Mouse (Mus musculus) heart, adult 2 months (tissue): ENCODE measurements around the gene Fam129b. TPM values are rescaled to one million over a fixed set of nuclear protein-coding genes. Genes with fewer than 3 reads are reported as not detected.
A peak's percentile ranks its signal among the peaks of the same experiment; 100 is the strongest.

Source experiments
- DNase-seq, 2 experiments: peaks; one replicate each; pipeline ENCODE4 v3.0.0; 2021
- H3K27ac ChIP-seq: fragments of 200-600 bp; 2 replicates; pipeline ENCODE4 v1.8.1; 2022
- H3K27me3 ChIP-seq: fragments of 200-500 bp; 2 replicates; pipeline ENCODE4 v1.6.1; 2012; ENCODE audit warnings: mild to moderate bottlenecking, low read length, inconsistent platforms, mixed read lengths; ENCODE audit not compliant: control insufficient read depth, insufficient read depth
- H3K36me3 ChIP-seq: fragments of 200-500 bp; 2 replicates; pipeline ENCODE4 v1.6.1; 2012; ENCODE audit warnings: low read length, inconsistent platforms; ENCODE audit not compliant: control insufficient read depth, insufficient read depth
- H3K4me1 ChIP-seq: fragments of 200-500 bp; 2 replicates; pipeline ENCODE4 v1.6.1; 2011; ENCODE audit warnings: low read length; ENCODE audit not compliant: control insufficient read depth, insufficient read depth
- H3K4me3 ChIP-seq: fragments of 200-600 bp; 2 replicates; pipeline ENCODE4 v1.8.1; 2022
- H3K79me2 ChIP-seq: fragments of 200-500 bp; replicated peaks from 2 replicates; pipeline ENCODE4 v1.6.1; 2012; ENCODE audit warnings: mild to moderate bottlenecking, inconsistent platforms, low read length, moderate library complexity, mixed read lengths; ENCODE audit not compliant: control insufficient read depth, insufficient read depth
- H3K9ac ChIP-seq: fragments of 200-500 bp; 2 replicates; pipeline ENCODE4 v1.6.1; 2012; ENCODE audit warnings: low read depth, mild to moderate bottlenecking, control low read depth, inconsistent platforms, low read length, mixed read lengths
- CTCF ChIP-seq: fragments of 200-600 bp; IDR thresholded peaks from 2 replicates; pipeline ENCODE4 v1.8.1; 2022; ENCODE audit warnings: antibody characterized with exemption, mild to moderate bottlenecking, moderate library complexity
- EP300 ChIP-seq: fragments of 200-500 bp; IDR thresholded peaks from 2 replicates; pipeline ENCODE4 v1.6.1; 2011; ENCODE audit warnings: low read depth, low read length, control low read depth; ENCODE audit not compliant: insufficient read depth
- POLR2A ChIP-seq: fragments of 200-500 bp; IDR thresholded peaks from 2 replicates; pipeline ENCODE4 v1.6.1; 2011; ENCODE audit warnings: mild to moderate bottlenecking, low read depth, low read length, control low read depth; ENCODE audit not compliant: insufficient read depth
- WGBS: fragments of 180-500 bp; shearing (Covaris S2); methylation state at CpG from one replicate; pipeline ENCODE4 v1.1.7; 2018; 5-methylcytosine and 5-hydroxymethylcytosine counted together
- intact Hi-C: fragments of 180-260 bp; cut with DNase I; formaldehyde crosslinking; loops from one replicate; pipeline ENCODE4 v1.15.1; 2025
- long read RNA-seq: library from polyadenylated mRNA; stranded (forward); transcript quantifications from one replicate; pipeline ENCODE4 v2.0.0, GENCODE M21; 2021
- polyA plus RNA-seq: library from polyadenylated mRNA; depleted of rRNA; stranded (reverse); fragments of >200 nt; gene quantifications from 2 replicates; pipeline ENCODE4 v1.2.3, GENCODE M21; 2012; rRNA removed
- total RNA-seq, 2 experiments: library from RNA; stranded (reverse); gene quantifications; 2 replicates each; pipeline ENCODE4 v1.2.3; 2021

Gene Fam129b
- 10 to 100 TPM; 19.5 to 20.0 TPM for total RNA-seq
- 21.0 and 21.5 TPM in 2 replicates for polyA plus RNA-seq
- long read RNA-seq, transcript Fam129b-201 (14 exons, 3,714 nt): major isoform, 12 of 17 reads
- long read RNA-seq, partial matches to known transcripts: 1 of 17 reads
- long read RNA-seq, other reads (novel, unspliced or antisense): 4 of 17 reads

DNA sequence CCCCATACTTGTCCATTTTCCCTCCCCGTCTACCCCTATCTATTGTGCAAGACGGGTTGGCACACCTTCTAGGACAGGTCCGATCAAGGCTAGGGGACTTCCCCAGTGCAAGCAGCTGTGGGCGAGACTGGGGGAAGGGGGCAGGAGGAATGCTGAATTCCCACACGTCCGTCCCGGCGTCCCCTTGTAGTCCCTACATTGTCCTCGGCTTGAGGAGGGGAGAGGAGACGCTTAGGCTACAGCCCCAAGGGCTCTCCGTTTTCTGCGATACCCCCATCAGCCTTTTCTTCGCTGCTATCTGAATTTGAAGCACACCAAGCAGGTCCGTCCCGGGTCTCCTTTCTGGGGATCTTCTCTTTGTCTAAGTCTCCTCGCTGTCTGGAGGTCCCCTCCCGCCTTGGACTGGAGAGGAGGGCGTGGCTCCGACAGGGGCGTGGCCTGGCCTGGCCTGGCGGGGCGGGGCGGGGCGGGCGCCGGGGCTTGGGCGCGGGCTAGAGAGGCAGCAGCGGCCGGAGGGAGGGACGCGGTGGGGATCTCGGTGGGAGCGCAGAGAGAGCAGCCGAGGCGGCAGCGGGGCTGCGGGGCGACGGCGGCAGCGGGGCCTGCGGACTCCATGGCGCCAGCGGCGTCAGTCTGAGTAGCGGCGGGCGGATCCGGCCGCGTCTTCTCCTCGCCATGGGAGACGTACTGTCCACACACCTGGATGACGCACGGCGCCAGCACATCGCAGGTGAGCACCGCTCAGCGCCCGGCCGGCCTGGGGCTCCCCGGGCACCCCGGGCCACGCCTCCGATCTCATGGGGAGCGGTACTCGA is at the start of gene Fam129b:
Fam129b (plus strand) TSS at position 440 of the 815 bp plus-strand sequence.
- Histone ChIP-seq H3K27me3 (no peaks in the 10 kb centered on the region), H3K27ac (peak within 1 kb of the TSS; percentile 83), H3K9ac (peak within 1 kb of the TSS; percentile 88), H3K79me2 (peaks cover 1% of the 10 kb centered on the region; the same call in 1 of the 2 replicates), H3K36me3 (no peaks in the 10 kb centered on the region), H3K4me3 (peak within 1 kb of the TSS; percentile 95), H3K4me1 (peaks cover 18% of the 10 kb centered on the region)
- intact Hi-C loops: loop anchor here (2.0 kb wide), 1 partner anchor 37 kb away; no protein-coding TSS in a partner anchor
- TF ChIP-seq CTCF: no peak
- TF ChIP-seq POLR2A: peak; percentile 81
- 0 out of 2 replicates have a peak, but pooled peaks have one; percentile 29 for TF ChIP-seq EP300
- peak; percentile 89 to 92 for DNase-seq
- under 1% methylated on average over 67 of the region's 68 CpGs for WGBS

DNA sequence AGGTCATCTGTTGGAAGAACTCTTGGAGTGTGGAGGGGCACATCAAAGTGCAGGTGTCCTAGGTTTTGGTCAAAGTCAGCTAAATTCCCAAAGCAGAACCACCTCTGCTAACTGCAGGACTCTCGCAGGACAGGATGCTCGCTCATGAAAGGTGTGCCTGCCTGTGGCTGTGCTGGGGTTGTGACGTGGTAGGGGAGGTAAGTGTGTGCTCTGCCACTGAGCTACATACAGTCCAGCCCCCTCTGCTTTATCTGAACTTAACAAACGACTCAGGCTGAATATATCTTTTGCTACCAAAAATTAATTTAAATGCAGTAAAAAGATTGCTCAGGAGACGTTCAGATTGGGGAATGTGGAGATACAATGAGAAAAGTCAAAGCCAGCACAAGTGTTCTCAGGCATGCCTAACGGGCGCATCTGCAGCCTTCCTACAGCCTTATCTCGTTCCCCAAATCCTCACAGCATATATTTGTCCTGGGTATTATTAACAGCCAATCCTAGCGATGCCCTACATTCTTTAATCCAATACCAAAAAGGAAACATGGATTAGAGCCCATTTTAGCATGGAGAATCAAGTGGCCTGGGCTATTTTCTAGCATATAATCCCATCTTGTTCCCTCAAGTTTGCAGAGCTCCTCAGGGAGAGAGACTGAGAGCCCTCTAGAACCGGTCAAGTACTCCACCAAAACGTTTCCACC is 46.8 kb upstream of the Fam129b start:
- TF ChIP-seq POLR2A (no peak), CTCF (no peak), EP300 (no peak)
- Histone ChIP-seq H3K9ac (no peak overlapping the region), H3K4me3 (no peak overlapping the region), H3K27me3 (no peaks in the 10 kb centered on the region), H3K79me2 (no peaks in the 10 kb centered on the region; the same call in 1 of the 2 replicates), H3K27ac (no peak overlapping the region), H3K4me1 (peaks cover 8% of the 10 kb centered on the region), H3K36me3 (no peaks in the 10 kb centered on the region)
- intact Hi-C loops: no loop called here
- no peak for DNase-seq
- 59% methylated on average over 11 of the region's 11 CpGs for WGBS

DNA sequence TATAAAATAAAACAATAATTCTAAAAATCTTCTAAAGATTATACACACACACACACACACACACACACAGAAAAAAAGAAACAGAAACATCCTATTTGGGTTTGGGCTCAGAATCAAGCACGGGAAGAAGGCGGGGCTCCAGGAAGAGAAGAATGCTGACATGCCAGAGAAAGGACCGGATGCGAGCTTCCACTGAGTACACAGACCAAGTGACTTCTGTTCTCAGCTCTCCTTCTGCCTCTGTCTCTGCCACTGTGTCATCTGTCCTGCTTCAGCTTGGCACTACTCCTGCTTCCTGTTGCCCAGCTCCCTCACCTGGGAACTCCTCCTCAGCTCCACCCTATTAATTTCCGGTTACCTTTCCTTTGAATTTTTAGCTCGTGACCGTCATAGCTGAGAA is 41.4 kb upstream of the Fam129b start:
- Histone ChIP-seq H3K27me3 (no peaks in the 10 kb centered on the region), H3K9ac (peak overlapping the region; percentile 36; the same call in 1 of the 2 replicates), H3K27ac (peak overlapping the region; percentile 79), H3K4me1 (peaks cover 27% of the 10 kb centered on the region), H3K4me3 (peak overlapping the region; percentile 28; the same call in 1 of the 2 replicates), H3K79me2 (no peaks in the 10 kb centered on the region; the same call in 1 of the 2 replicates), H3K36me3 (no peaks in the 10 kb centered on the region)
- peak; percentile 65 to 78 for DNase-seq
- 28% methylated on average over 7 of the region's 7 CpGs for WGBS
- TF ChIP-seq POLR2A: 0 out of 2 replicates have a peak, but pooled peaks have one; percentile 40
- no peak for TF ChIP-seq CTCF
- TF ChIP-seq EP300: no peak
- intact Hi-C loops: no loop called here

DNA sequence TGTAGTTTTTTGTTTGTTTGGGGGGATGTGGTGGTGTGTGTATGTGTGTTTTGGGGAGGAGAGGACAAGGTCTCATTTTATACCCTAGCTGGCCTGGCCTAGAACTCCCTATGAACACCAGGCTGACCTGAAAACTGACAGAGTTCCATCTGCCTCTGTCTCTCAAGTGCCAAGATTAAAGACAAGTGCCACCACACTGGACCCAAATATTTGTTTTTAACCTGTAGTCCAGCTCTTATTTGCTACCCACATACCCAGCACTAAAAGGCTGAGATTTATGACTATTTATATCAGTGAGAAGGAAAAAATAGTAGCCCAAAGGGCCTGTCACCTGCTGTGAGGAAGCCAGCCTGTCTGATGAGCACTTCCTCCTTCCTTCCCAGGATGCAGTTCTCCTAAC is 40.3 kb upstream of the Fam129b start:
- Histone ChIP-seq H3K27ac (peak overlapping the region; percentile 38), H3K9ac (no peak overlapping the region), H3K4me3 (no peak overlapping the region), H3K79me2 (no peaks in the 10 kb centered on the region; the same call in 1 of the 2 replicates), H3K4me1 (peaks cover 26% of the 10 kb centered on the region), H3K36me3 (no peaks in the 10 kb centered on the region), H3K27me3 (no peaks in the 10 kb centered on the region)
- no peak for TF ChIP-seq CTCF
- TF ChIP-seq EP300: no peak
- no peak for TF ChIP-seq POLR2A
- intact Hi-C loops: no loop called here
- DNase-seq: no peak

DNA sequence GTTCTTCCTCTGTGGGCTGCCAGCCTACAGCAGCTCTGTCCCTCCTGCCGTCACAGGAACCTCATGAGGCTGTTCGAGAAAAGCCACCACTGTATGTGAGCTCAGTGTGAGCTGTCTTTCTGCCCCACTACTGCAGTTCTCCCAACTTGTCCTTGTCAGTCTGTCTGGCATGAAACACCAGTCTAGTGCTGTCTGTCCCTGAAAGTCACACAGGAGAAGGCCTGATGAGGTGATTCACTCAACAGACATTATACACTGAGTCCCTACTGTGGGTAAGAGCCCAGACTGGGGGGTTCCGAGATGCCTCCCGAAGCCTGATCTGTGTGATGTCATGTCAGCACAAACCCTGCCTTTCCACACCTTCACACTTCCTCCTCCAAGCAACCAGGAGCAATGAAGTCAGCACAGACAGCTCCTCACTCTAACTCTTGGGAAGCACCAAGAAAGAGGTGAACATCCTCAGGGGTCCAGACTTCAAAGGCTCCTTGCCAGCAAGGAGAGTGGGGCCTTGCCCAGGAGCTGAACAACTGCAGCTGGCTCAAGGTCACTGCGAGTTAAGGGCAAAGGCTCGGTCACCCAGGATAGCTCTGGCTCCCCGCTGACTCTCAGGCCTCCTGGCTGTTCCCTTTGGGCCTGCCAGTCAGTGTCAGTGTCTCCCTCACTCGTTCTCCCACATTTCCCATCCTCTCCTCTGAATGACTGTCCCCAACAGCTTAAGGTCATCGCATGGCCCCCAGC is 37.6 kb upstream of the Fam129b start:
- H3K79me2 ChIP-seq: no peaks in the 10 kb centered on the region; the same call in 1 of the 2 replicates
- H3K36me3 ChIP-seq: no peaks in the 10 kb centered on the region
- no peak for DNase-seq
- peaks cover 26% of the 10 kb centered on the region for H3K4me1 ChIP-seq
- intact Hi-C loops: no loop called here
- peak overlapping the region; percentile 15; the same call in 1 of the 2 replicates for H3K27ac ChIP-seq
- no peaks in the 10 kb centered on the region for H3K27me3 ChIP-seq
- no peak for TF ChIP-seq POLR2A
- no peak for TF ChIP-seq CTCF
- no peak for TF ChIP-seq EP300
- WGBS: 43% methylated on average over 9 of the region's 9 CpGs
- no peak overlapping the region for H3K4me3 ChIP-seq
- H3K9ac ChIP-seq: 0 out of 2 replicates have a peak overlapping the region, but pooled peaks have one; percentile 2
